Mouse (Mus musculus): ENCODE results near the gene Sctr. TPM values are rescaled to one million over a fixed set of nuclear protein-coding genes. Genes with fewer than 3 reads are reported as not detected.

Gene Sctr
- polyA plus RNA-seq (2012; ENCODE audit: insufficient read depth, insufficient read length, missing spikeins) = 8.3 and 15.5 TPM in 2 replicates

- H3K4me1 ChIP-seq (ENCODE audit: control insufficient read depth, insufficient read depth, insufficient read length, low read length) = no peaks in the 10 kb centered on the region
- peak within 1 kb of the TSS; percentile 64 for H3K27ac ChIP-seq (replicated peaks; ENCODE audit: low read depth, low read length)
- peak within 1 kb of the TSS; percentile 27 for H3K4me3 ChIP-seq (ENCODE audit: insufficient read depth, low read depth, low read length)
These were observed at the start of gene Sctr for GRCm38 (mm10) chr1:120006844-120007790. Gene Sctr, plus strand, starts transcription at chr1:120006894.

- Histone ChIP-seq H3K4me3 (ENCODE audit: insufficient read depth, low read depth, low read length) (no peak overlapping the region), H3K27ac (replicated peaks; ENCODE audit: low read depth, low read length) (no peak overlapping the region), H3K4me1 (ENCODE audit: control insufficient read depth, insufficient read depth, insufficient read length, low read length) (no peaks in the 10 kb centered on the region)
These were observed 48.9 kb upstream of the Sctr start for GRCm38 (mm10) chr1:119957716-119958222.

- no peak overlapping the region for H3K4me3 ChIP-seq (ENCODE audit: insufficient read depth, low read depth, low read length)
- no peaks in the 10 kb centered on the region for H3K4me1 ChIP-seq (ENCODE audit: control insufficient read depth, insufficient read depth, insufficient read length, low read length)
These were observed 47.2 kb upstream of the Sctr start for GRCm38 (mm10) chr1:119959464-119959863.

GRCm38 (mm10) chr1:119959920-119960319 lies 46.8 kb upstream of the Sctr start:
- Histone ChIP-seq H3K4me3 (ENCODE audit: insufficient read depth, low read depth, low read length) (no peak overlapping the region), H3K27ac (replicated peaks; ENCODE audit: low read depth, low read length) (no peak overlapping the region), H3K4me1 (ENCODE audit: control insufficient read depth, insufficient read depth, insufficient read length, low read length) (no peaks in the 10 kb centered on the region)

More at GRCm38 (mm10) chr1:119959464-119959863, 47.2 kb upstream of the Sctr start:
- no peak overlapping the region for H3K27ac ChIP-seq (replicated peaks; ENCODE audit: low read depth, low read length)

DNA sequence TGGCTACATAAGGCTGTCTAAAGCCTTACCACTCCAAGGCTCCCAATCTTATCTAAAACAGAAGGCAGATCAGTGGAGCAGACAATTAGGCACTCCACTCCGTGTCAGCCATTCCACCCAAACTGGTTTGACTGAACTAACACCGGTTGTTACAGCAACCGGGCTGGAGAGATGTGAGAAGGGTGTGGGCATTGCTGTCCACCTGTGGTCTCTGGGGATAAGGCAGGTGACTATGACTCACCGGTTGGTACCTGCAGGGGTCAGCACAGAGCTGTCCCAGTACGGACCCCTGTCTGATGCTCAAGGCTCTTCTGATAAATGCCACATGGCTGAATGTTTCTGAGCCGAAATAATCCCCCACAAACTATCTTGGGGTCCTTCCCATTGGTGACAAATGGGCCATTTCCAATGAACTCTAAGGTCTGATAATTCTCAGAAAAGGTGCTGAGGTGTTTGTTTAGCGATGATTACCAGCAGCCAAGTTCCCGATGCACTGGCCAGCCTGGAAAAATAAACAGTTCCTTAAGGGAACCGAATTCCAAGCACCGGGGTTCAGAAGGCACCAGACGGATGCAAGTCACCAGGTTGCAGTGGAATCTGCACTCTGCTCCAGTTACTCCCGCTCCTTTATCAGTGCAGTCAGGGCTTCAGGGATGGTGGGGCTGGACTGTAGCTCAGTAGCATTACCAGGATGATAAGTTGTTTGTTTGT lies 40.7 kb upstream of the Sctr start:
- Histone ChIP-seq H3K4me1 (ENCODE audit: control insufficient read depth, insufficient read depth, insufficient read length, low read length) (no peaks in the 10 kb centered on the region), H3K4me3 (ENCODE audit: insufficient read depth, low read depth, low read length) (no peak overlapping the region), H3K27ac (replicated peaks; ENCODE audit: low read depth, low read length) (no peak overlapping the region)

DNA sequence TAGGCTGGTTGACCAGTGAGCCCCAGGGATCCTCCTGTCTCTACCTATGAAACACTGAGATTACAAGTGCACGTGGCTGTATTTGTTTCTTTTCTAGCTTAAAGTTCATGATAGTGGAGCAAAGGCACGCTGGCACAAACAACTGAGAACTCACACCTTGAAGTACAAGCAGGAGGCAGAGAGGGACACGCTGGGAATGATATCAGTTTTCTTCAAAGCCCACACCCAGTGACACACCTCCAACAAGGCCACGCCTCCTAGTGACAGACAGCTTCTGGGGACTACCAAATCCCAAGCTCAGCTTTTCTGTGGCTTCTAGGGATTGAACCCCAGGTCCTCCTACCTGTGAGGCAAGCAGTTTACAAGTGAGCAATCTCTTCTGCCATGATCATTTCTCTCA lies 33.6 kb upstream of the Sctr start:
- Histone ChIP-seq H3K4me3 (ENCODE audit: insufficient read depth, low read depth, low read length) (no peak overlapping the region), H3K4me1 (ENCODE audit: control insufficient read depth, insufficient read depth, insufficient read length, low read length) (no peaks in the 10 kb centered on the region), H3K27ac (replicated peaks; ENCODE audit: low read depth, low read length) (no peak overlapping the region)

GRCm38 (mm10) chr1:119975141-119975540 lies 31.6 kb upstream of the Sctr start:
- H3K4me3 ChIP-seq (ENCODE audit: insufficient read depth, low read depth, low read length) = no peak overlapping the region
- H3K4me1 ChIP-seq (ENCODE audit: control insufficient read depth, insufficient read depth, insufficient read length, low read length) = no peaks in the 10 kb centered on the region
- H3K27ac ChIP-seq (replicated peaks; ENCODE audit: low read depth, low read length) = no peak overlapping the region

DNA sequence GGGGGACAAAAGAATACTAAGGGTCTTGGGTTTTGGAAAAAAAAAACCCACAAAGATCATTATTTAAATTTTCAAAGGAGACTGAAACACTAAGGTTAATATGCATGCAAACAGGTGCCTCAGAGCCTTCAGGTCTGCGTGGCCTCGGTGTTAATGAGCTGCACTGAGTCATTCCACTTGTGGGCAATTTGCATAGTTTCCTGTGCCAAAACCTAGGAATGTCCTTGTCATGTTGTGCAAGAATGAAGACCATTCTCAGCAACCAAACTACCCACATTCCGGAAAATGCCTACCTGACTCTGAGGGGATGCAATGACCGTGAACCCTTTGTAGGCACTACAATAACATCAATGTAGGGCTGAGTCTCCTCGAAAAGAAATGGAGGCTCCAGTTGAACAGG lies 20.1 kb upstream of the Sctr start:
- Histone ChIP-seq H3K4me3 (ENCODE audit: insufficient read depth, low read depth, low read length) (no peak overlapping the region), H3K4me1 (ENCODE audit: control insufficient read depth, insufficient read depth, insufficient read length, low read length) (no peaks in the 10 kb centered on the region), H3K27ac (replicated peaks; ENCODE audit: low read depth, low read length) (no peak overlapping the region)

GRCm38 (mm10) chr1:119996798-119997581 lies 9.7 kb upstream of the Sctr start, which contains the start of gene Cfap221:
Gene Cfap221, minus strand, starts transcription at chr1:119997234.
- H3K27ac ChIP-seq (replicated peaks; ENCODE audit: low read depth, low read length) = no peak within 1 kb of the TSS
- H3K4me1 ChIP-seq (ENCODE audit: control insufficient read depth, insufficient read depth, insufficient read length, low read length) = no peaks in the 10 kb centered on the region
- H3K4me3 ChIP-seq (ENCODE audit: insufficient read depth, low read depth, low read length) = peak within 1 kb of the TSS; percentile 69

- no peak overlapping the region for H3K27ac ChIP-seq (replicated peaks; ENCODE audit: low read depth, low read length)
- no peaks in the 10 kb centered on the region for H3K4me1 ChIP-seq (ENCODE audit: control insufficient read depth, insufficient read depth, insufficient read length, low read length)
- H3K4me3 ChIP-seq (ENCODE audit: insufficient read depth, low read depth, low read length) = peak overlapping the region; percentile 69; the same call in 1 of the 2 replicates
These were observed 9.1 kb upstream of the Sctr start for GRCm38 (mm10) chr1:119997644-119998043.

GRCm38 (mm10) chr1:120007851-120008588 lies 1.3 kb downstream of the Sctr start:
- Histone ChIP-seq H3K4me3 (ENCODE audit: insufficient read depth, low read depth, low read length) (peak overlapping the region; percentile 27), H3K27ac (replicated peaks; ENCODE audit: low read depth, low read length) (peak overlapping the region; percentile 64)

GRCm38 (mm10) chr1:120012638-120013037 lies 5.9 kb downstream of the Sctr start:
- Histone ChIP-seq H3K4me3 (ENCODE audit: insufficient read depth, low read depth, low read length) (no peak overlapping the region), H3K27ac (replicated peaks; ENCODE audit: low read depth, low read length) (no peak overlapping the region), H3K4me1 (ENCODE audit: control insufficient read depth, insufficient read depth, insufficient read length, low read length) (no peaks in the 10 kb centered on the region)

More at GRCm38 (mm10) chr1:120007851-120008588, 1.3 kb downstream of the Sctr start:
- no peaks in the 10 kb centered on the region for H3K4me1 ChIP-seq (ENCODE audit: control insufficient read depth, insufficient read depth, insufficient read length, low read length)

GRCm38 (mm10) chr1:120013111-120013510 lies 6.4 kb downstream of the Sctr start:
- H3K4me1 ChIP-seq (ENCODE audit: control insufficient read depth, insufficient read depth, insufficient read length, low read length) = no peaks in the 10 kb centered on the region
- no peak overlapping the region for H3K27ac ChIP-seq (replicated peaks; ENCODE audit: low read depth, low read length)

GRCm38 (mm10) chr1:120016240-120016639 lies 9.5 kb downstream of the Sctr start:
- Histone ChIP-seq H3K4me3 (ENCODE audit: insufficient read depth, low read depth, low read length) (no peak overlapping the region), H3K27ac (replicated peaks; ENCODE audit: low read depth, low read length) (no peak overlapping the region)

More at GRCm38 (mm10) chr1:120013111-120013510, 6.4 kb downstream of the Sctr start:
- H3K4me3 ChIP-seq (ENCODE audit: insufficient read depth, low read depth, low read length) = no peak overlapping the region

More at GRCm38 (mm10) chr1:120016240-120016639, 9.5 kb downstream of the Sctr start:
- no peaks in the 10 kb centered on the region for H3K4me1 ChIP-seq (ENCODE audit: control insufficient read depth, insufficient read depth, insufficient read length, low read length)
